Mouse (Mus musculus) megakaryocyte, embryonic 14.5 days (primary cell): ENCODE results near the gene Irf1.

ENCODE experiments used
- FLI1 ChIP-seq: IDR thresholded peaks from 2 replicates; pipeline ENCODE4 v1.6.1; 2012; ENCODE audit warnings: low read length, inconsistent platforms, mixed read lengths
- GATA1 ChIP-seq: IDR thresholded peaks from 3 replicates; pipeline ENCODE4 v1.6.1; 2012; ENCODE audit warnings: mixed read lengths, low read length, inconsistent platforms, borderline replicate concordance

DNA sequence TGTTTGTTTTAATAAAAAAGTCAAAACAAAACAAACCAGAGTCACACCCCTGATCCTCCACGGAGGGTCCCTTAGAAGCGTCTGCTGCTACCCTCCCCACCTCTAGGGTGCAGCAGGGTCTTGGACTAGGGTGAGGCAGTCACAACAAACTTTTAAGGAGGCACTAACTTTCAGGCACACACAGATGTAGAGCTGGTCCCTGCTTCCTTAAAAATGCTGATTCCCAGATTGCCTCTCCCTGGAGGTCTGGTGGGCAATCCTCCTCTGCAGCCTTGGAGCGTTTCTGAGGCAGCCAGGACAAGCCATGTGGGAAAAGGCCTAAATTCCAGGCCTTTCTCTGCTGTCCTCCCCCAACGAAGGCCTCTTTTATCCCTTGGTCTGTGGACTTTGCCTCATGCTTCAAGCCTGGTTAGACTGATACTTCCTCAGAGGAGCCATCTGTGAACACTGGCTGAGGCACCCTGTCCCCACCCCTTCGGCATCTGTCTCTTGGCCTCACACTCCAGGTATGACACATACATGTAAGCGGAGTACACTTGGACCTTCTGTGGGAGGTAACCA lies 10.9 kb upstream of the Irf1 start:
- no peak for TF ChIP-seq FLI1
- TF ChIP-seq GATA1: no peak
